Mouse (Mus musculus) erythroid progenitor cell, adult 5-6 weeks (primary cell): ENCODE measurements around the gene Fgf13. TPM values are rescaled to one million over a fixed set of nuclear protein-coding genes. Genes with fewer than 3 reads are reported as not detected.

Source experiments
- ATAC-seq: replicated peaks from 2 replicates; pipeline ENCODE4 v1.8.0; 2016; ENCODE audit warnings: moderate number of reproducible peaks, mild to moderate bottlenecking, moderate TSS enrichment, inconsistent platforms; ENCODE audit not compliant: poor library complexity, low FRiP score, severe bottlenecking
- total RNA-seq, 2 experiments: library from RNA; stranded (forward) in 1 of 2; stranded (reverse) in 1 of 2; fragments of 150-400 nt in 1 of 2; fragments of 186-747, 209-891 nt in 1 of 2; gene quantifications; 2 replicates each; pipeline versions ENCODE4 v1.2.3 to v1.2.4; 2015 to 2017; ENCODE audit warnings: low replicate concordance in 2 of 2

The Fgf13 gene
- total RNA-seq, 2 experiments from 2014 or later = 1.3 TPM; not detected in 1

- no peak for ATAC-seq
Measured at GRCm38 (mm10) chrX:59201146-59201545, 366.7 kb downstream of the Fgf13 start.

- no peak for ATAC-seq
Measured at GRCm38 (mm10) chrX:59194149-59194548, 373.7 kb downstream of the Fgf13 start.

GRCm38 (mm10) chrX:59186922-59187321 lies 380.9 kb downstream of the Fgf13 start:
- no peak for ATAC-seq

GRCm38 (mm10) chrX:59182323-59182722 lies 385.5 kb downstream of the Fgf13 start:
- no peak for ATAC-seq

- no peak for ATAC-seq
Measured at GRCm38 (mm10) chrX:59179627-59180026, 388.2 kb downstream of the Fgf13 start.

- ATAC-seq = no peak
Measured at GRCm38 (mm10) chrX:59179081-59179596, 388.7 kb downstream of the Fgf13 start.

- ATAC-seq = no peak
Measured at GRCm38 (mm10) chrX:59177653-59178052, 390.2 kb downstream of the Fgf13 start.

- ATAC-seq = no peak
Measured at GRCm38 (mm10) chrX:59172200-59172599, 395.7 kb downstream of the Fgf13 start.

- no peak for ATAC-seq
Measured at GRCm38 (mm10) chrX:59166763-59167162, 401.1 kb downstream of the Fgf13 start.

- no peak for ATAC-seq
Measured at GRCm38 (mm10) chrX:59141947-59142346, 425.9 kb downstream of the Fgf13 start.

GRCm38 (mm10) chrX:59134928-59135361 lies 432.9 kb downstream of the Fgf13 start:
- no peak for ATAC-seq

GRCm38 (mm10) chrX:59134166-59134861 lies 433.6 kb downstream of the Fgf13 start:
- ATAC-seq = no peak

GRCm38 (mm10) chrX:59133834-59134165 lies 434.1 kb downstream of the Fgf13 start:
- ATAC-seq = no peak

GRCm38 (mm10) chrX:59133416-59133815 lies 434.5 kb downstream of the Fgf13 start:
- no peak for ATAC-seq

- no peak for ATAC-seq
Measured at GRCm38 (mm10) chrX:59126637-59127036, 441.2 kb downstream of the Fgf13 start.

- no peak for ATAC-seq
Measured at GRCm38 (mm10) chrX:59113187-59113586, 454.7 kb downstream of the Fgf13 start.

- ATAC-seq = no peak
Measured at GRCm38 (mm10) chrX:59085928-59086327, 481.9 kb downstream of the Fgf13 start.

- ATAC-seq = no peak
Measured at GRCm38 (mm10) chrX:59080427-59080826, 487.4 kb downstream of the Fgf13 start.

GRCm38 (mm10) chrX:59072083-59072482 lies 495.8 kb downstream of the Fgf13 start:
- no peak for ATAC-seq

GRCm38 (mm10) chrX:59063157-59063556 lies 504.7 kb downstream of the Fgf13 start:
- ATAC-seq = no peak

GRCm38 (mm10) chrX:59034969-59035368 lies 532.9 kb downstream of the Fgf13 start:
- no peak for ATAC-seq
